Mouse (Mus musculus) heart, adult 2 months (tissue): ENCODE data around the gene H2afy. TPM values are rescaled to one million over a fixed set of nuclear protein-coding genes. Genes with fewer than 3 reads are reported as not detected.

Experiments used
- DNase-seq, 2 experiments: peaks; one replicate each; pipeline ENCODE4 v3.0.0; 2021
- H3K27ac ChIP-seq: fragments of 200-600 bp; 2 replicates; pipeline ENCODE4 v1.8.1; 2022
- H3K27me3 ChIP-seq: fragments of 200-500 bp; 2 replicates; pipeline ENCODE4 v1.6.1; 2012; ENCODE audit warnings: mild to moderate bottlenecking, low read length, inconsistent platforms, mixed read lengths; ENCODE audit not compliant: control insufficient read depth, insufficient read depth
- H3K36me3 ChIP-seq: fragments of 200-500 bp; 2 replicates; pipeline ENCODE4 v1.6.1; 2012; ENCODE audit warnings: low read length, inconsistent platforms; ENCODE audit not compliant: control insufficient read depth, insufficient read depth
- H3K4me1 ChIP-seq: fragments of 200-500 bp; 2 replicates; pipeline ENCODE4 v1.6.1; 2011; ENCODE audit warnings: low read length; ENCODE audit not compliant: control insufficient read depth, insufficient read depth
- H3K4me3 ChIP-seq: fragments of 200-600 bp; 2 replicates; pipeline ENCODE4 v1.8.1; 2022
- H3K79me2 ChIP-seq: fragments of 200-500 bp; replicated peaks from 2 replicates; pipeline ENCODE4 v1.6.1; 2012; ENCODE audit warnings: mild to moderate bottlenecking, inconsistent platforms, low read length, moderate library complexity, mixed read lengths; ENCODE audit not compliant: control insufficient read depth, insufficient read depth
- H3K9ac ChIP-seq: fragments of 200-500 bp; 2 replicates; pipeline ENCODE4 v1.6.1; 2012; ENCODE audit warnings: low read depth, mild to moderate bottlenecking, control low read depth, inconsistent platforms, low read length, mixed read lengths
- CTCF ChIP-seq: fragments of 200-600 bp; IDR thresholded peaks from 2 replicates; pipeline ENCODE4 v1.8.1; 2022; ENCODE audit warnings: antibody characterized with exemption, mild to moderate bottlenecking, moderate library complexity
- EP300 ChIP-seq: fragments of 200-500 bp; IDR thresholded peaks from 2 replicates; pipeline ENCODE4 v1.6.1; 2011; ENCODE audit warnings: low read depth, low read length, control low read depth; ENCODE audit not compliant: insufficient read depth
- POLR2A ChIP-seq: fragments of 200-500 bp; IDR thresholded peaks from 2 replicates; pipeline ENCODE4 v1.6.1; 2011; ENCODE audit warnings: mild to moderate bottlenecking, low read depth, low read length, control low read depth; ENCODE audit not compliant: insufficient read depth
- WGBS: fragments of 180-500 bp; shearing (Covaris S2); methylation state at CpG from one replicate; pipeline ENCODE4 v1.1.7; 2018; 5-methylcytosine and 5-hydroxymethylcytosine counted together
- intact Hi-C: fragments of 180-260 bp; cut with DNase I; formaldehyde crosslinking; loops from one replicate; pipeline ENCODE4 v1.15.1; 2025
- polyA plus RNA-seq: library from polyadenylated mRNA; depleted of rRNA; stranded (reverse); fragments of >200 nt; gene quantifications from 2 replicates; pipeline ENCODE4 v1.2.3, GENCODE M21; 2012
- total RNA-seq, 2 experiments: library from RNA; stranded (reverse); gene quantifications; 2 replicates each; pipeline ENCODE4 v1.2.3; 2021

The H2afy gene
- total and polyA plus RNA-seq, 3 experiments = 34.9 to 49.6 (median 43.3) TPM

- H3K79me2 ChIP-seq = no peaks in the 10 kb centered on the region
- WGBS = 45% methylated on average over 10 of the region's 11 CpGs
- H3K9ac ChIP-seq = no peak overlapping the region
- DNase-seq = no peak
- H3K27me3 ChIP-seq = no peaks in the 10 kb centered on the region
- intact Hi-C loops = no loop called here
- no peak overlapping the region for H3K27ac ChIP-seq
- H3K36me3 ChIP-seq = no peaks in the 10 kb centered on the region
- H3K4me1 ChIP-seq = no peaks in the 10 kb centered on the region
- TF ChIP-seq EP300 (no peak), POLR2A (no peak), CTCF (no peak)
- no peak overlapping the region for H3K4me3 ChIP-seq
Observed at GRCm38 (mm10) chr13:56142382-56143150, 6.4 kb upstream of the H2afy start.

- Histone ChIP-seq H3K4me3 (no peak overlapping the region), H3K27ac (no peak overlapping the region), H3K79me2 (0 out of 2 replicates have a peak, but pooled peaks cover 5% of the 10 kb centered on the region), H3K27me3 (no peaks in the 10 kb centered on the region), H3K4me1 (0 out of 2 replicates have a peak, but pooled peaks cover 1% of the 10 kb centered on the region), H3K9ac (no peak overlapping the region), H3K36me3 (no peaks in the 10 kb centered on the region)
- 61% methylated on average over 6 of the region's 6 CpGs for WGBS
- no peak for TF ChIP-seq POLR2A
- no peak for TF ChIP-seq EP300
- no peak for TF ChIP-seq CTCF
- DNase-seq = no peak
- intact Hi-C loops = loop anchor here (5.0 to 10.0 kb wide), 2 partner anchors 37 to 54 kb away; no protein-coding TSS in a partner anchor
Observed at GRCm38 (mm10) chr13:56139167-56139751, 3.1 kb upstream of the H2afy start.

- 1% methylated on average over 89 of the region's 89 CpGs for WGBS
- Histone ChIP-seq H3K4me3 (peak overlapping the region; percentile 96), H3K4me1 (peaks cover 15% of the 10 kb centered on the region), H3K27me3 (no peaks in the 10 kb centered on the region), H3K36me3 (peaks cover 3% of the 10 kb centered on the region; the same call in 1 of the 2 replicates), H3K79me2 (0 out of 2 replicates have a peak, but pooled peaks cover 6% of the 10 kb centered on the region), H3K9ac (peak overlapping the region; percentile 93), H3K27ac (peak overlapping the region; percentile 94)
- intact Hi-C loops = loop anchor here (5.0 to 10.0 kb wide), 2 partner anchors 33 to 51 kb away; no protein-coding TSS in a partner anchor
- peak; percentile 94 to 95 for DNase-seq
- TF ChIP-seq EP300 (no peak), POLR2A (peak; percentile 56; the same call in 1 of the 2 replicates), CTCF (no peak)
Observed at GRCm38 (mm10) chr13:56135231-56136052, 719 bp downstream of the H2afy start.

GRCm38 (mm10) chr13:56134631-56135181 is 1.5 kb downstream of the H2afy start:
- Histone ChIP-seq H3K4me1 (peaks cover 16% of the 10 kb centered on the region), H3K36me3 (peaks cover 3% of the 10 kb centered on the region; the same call in 1 of the 2 replicates), H3K27ac (peak overlapping the region; percentile 94), H3K9ac (peak overlapping the region; percentile 93), H3K4me3 (peak overlapping the region; percentile 96), H3K79me2 (0 out of 2 replicates have a peak, but pooled peaks cover 6% of the 10 kb centered on the region), H3K27me3 (no peaks in the 10 kb centered on the region)
- under 1% methylated on average over 50 of the region's 50 CpGs for WGBS
- TF ChIP-seq EP300 (no peak), CTCF (no peak), POLR2A (no peak)
- intact Hi-C loops = loop anchor here (5.0 to 10.0 kb wide), 2 partner anchors 32 to 50 kb away; no protein-coding TSS in a partner anchor
- peak in 1 of 2 experiments; percentile 59 for DNase-seq

- H3K27me3 ChIP-seq = no peaks in the 10 kb centered on the region
- intact Hi-C loops = loop anchor here (10.0 kb wide), 1 partner anchor 49 kb away; no protein-coding TSS in a partner anchor
- 39% methylated on average over 5 of the region's 5 CpGs for WGBS
- no peak overlapping the region for H3K27ac ChIP-seq
- H3K79me2 ChIP-seq = peaks cover 7% of the 10 kb centered on the region
- no peak overlapping the region for H3K9ac ChIP-seq
- H3K4me1 ChIP-seq = peaks cover 18% of the 10 kb centered on the region
- peak overlapping the region; percentile 96 for H3K4me3 ChIP-seq
- peaks cover 3% of the 10 kb centered on the region; the same call in 1 of the 2 replicates for H3K36me3 ChIP-seq
- TF ChIP-seq POLR2A (no peak), CTCF (no peak), EP300 (no peak)
- DNase-seq = no peak
Observed at GRCm38 (mm10) chr13:56134031-56134430, 2.1 kb downstream of the H2afy start.
